In the genomic region with DNA sequence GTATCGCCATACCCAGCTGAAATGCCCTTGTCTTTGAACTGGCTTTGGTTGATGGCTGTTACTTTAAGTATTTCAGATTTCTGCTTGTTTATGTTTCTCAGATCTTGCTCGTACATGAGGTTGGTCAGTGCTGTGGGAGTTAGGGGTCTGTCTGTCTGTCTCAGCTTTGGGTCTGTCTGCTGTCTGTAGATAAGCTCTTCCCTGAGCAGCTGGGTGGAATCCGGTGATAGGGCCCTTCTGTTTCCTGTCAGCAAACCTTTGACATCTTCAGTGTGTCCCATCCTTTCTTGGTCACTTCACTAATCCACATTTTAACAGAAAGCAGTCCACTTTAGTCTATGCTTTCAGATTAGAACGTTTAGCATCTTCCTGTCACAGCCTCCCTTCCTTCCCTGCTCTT, we compare ENCODE assay signal across 24 mouse cellular contexts. TPM values are rescaled to one million over a fixed set of nuclear protein-coding genes. Genes with fewer than 3 reads are reported as not detected.
DNase-seq lines count a peak whose midpoint lies in the region; ATAC-seq lines count a peak whose summit lies in the region.
"Had no signal": no experiment of that assay in that cellular context is flagged by ENCODE, and none has a peak within 500 bp of the region (broad histone marks: within the 10 kb centered on the region; RNA-seq: fewer than 3 reads in every experiment).

No protein-coding gene starts in this region.

- no peak for ATAC-seq in heart, embryonic 13.5 days (ENCODE audit: extremely low read depth, insufficient number of reproducible peaks, low FRiP score, low TSS enrichment)
- ATAC-seq in heart, embryonic 16.5 days (replicated peaks; ENCODE audit: extremely low read depth, insufficient read depth, low FRiP score) = peak; percentile 45; the same call in 1 of the 2 replicates
- ATAC-seq: CD4-positive, CD25-positive, alpha-beta regulatory T cell, adult 4 months; forebrain, embryonic 13.5 days; forebrain, embryonic 16.5 days; hindbrain, postnatal 0 days; inflammation-experienced regulatory T-cells, adult 6 months; intestine, embryonic 16.5 days had no signal

- no peak overlapping the region for H3K9ac ChIP-seq in heart, embryonic 13.5 days
- H3K9ac ChIP-seq in heart, embryonic 16.5 days (ENCODE audit: low read length) = no peak overlapping the region
- H3K9ac ChIP-seq: forebrain, embryonic 13.5 days; hindbrain, embryonic 14.5 days had no signal

- H3K4me1 ChIP-seq in heart, embryonic 10.5 days = peaks cover 16% of the 10 kb centered on the region
- H3K4me1 ChIP-seq in heart, embryonic 13.5 days = peaks cover 29% of the 10 kb centered on the region
- H3K4me1 ChIP-seq in heart, embryonic 16.5 days (ENCODE audit: control insufficient read depth, insufficient read depth, low read length) = peaks cover 13% of the 10 kb centered on the region

- 25% methylated on average over 4 of the region's 4 CpGs for WGBS in heart, embryonic 10.5 days
- WGBS in heart, embryonic 13.5 days = 33% methylated on average over 4 of the region's 4 CpGs
- WGBS in heart, embryonic 16.5 days = 45% methylated on average over 4 of the region's 4 CpGs

- H3K9me3 ChIP-seq in heart, embryonic 10.5 days = no peaks in the 10 kb centered on the region
- H3K9me3 ChIP-seq in heart, embryonic 13.5 days = no peaks in the 10 kb centered on the region
- H3K9me3 ChIP-seq in heart, embryonic 16.5 days (replicated peaks; ENCODE audit: control insufficient read depth, low read length) = no peaks in the 10 kb centered on the region
- H3K9me3 ChIP-seq: forebrain, embryonic 10.5 days; forebrain, embryonic 13.5 days had no signal

- DNase-seq in heart, embryonic 10.5 days (ENCODE audit: low spot score) = no peak
- DNase-seq in heart, adult 18-20 months = no peak
- no peak for DNase-seq in heart, postnatal 10 days
- DNase-seq in heart, postnatal 14 days = no peak
- DNase-seq: adrenal gland, adult 2 months; adrenal gland, postnatal 14 days; cerebellum, adult 9-10 months; cerebellum, postnatal 14 days; gastrocnemius, postnatal 10 days; gastrocnemius, postnatal 36 days; kidney, adult 18-20 months; kidney, adult 9 months had no signal

- H3K27ac ChIP-seq in heart, embryonic 10.5 days = peak overlapping the region; percentile 4; the same call in 1 of the 2 replicates
- peak overlapping the region; percentile 73 for H3K27ac ChIP-seq in heart, embryonic 13.5 days (replicated peaks)
- peak overlapping the region; percentile 52 for H3K27ac ChIP-seq in heart, embryonic 16.5 days (ENCODE audit: low read length)
- H3K27ac ChIP-seq: forebrain, embryonic 10.5 days; forebrain, embryonic 13.5 days; hindbrain, embryonic 14.5 days; hindbrain, postnatal 0 days had no signal

- no peaks in the 10 kb centered on the region for H3K36me3 ChIP-seq in heart, embryonic 10.5 days
- H3K36me3 ChIP-seq in heart, embryonic 13.5 days = no peaks in the 10 kb centered on the region
- no peaks in the 10 kb centered on the region for H3K36me3 ChIP-seq in heart, embryonic 16.5 days (ENCODE audit: control insufficient read depth, insufficient read depth)
- H3K36me3 ChIP-seq: forebrain, embryonic 10.5 days had no signal

- H3K27me3 ChIP-seq in heart, embryonic 10.5 days (ENCODE audit: insufficient read depth, poor library complexity, severe bottlenecking) = no peaks in the 10 kb centered on the region
- H3K27me3 ChIP-seq in heart, embryonic 13.5 days (replicated peaks) = no peaks in the 10 kb centered on the region
- H3K27me3 ChIP-seq in heart, embryonic 16.5 days (ENCODE audit: control insufficient read depth, insufficient read depth, low read length) = no peaks in the 10 kb centered on the region
- H3K27me3 ChIP-seq: forebrain, embryonic 13.5 days had no signal

- no peak overlapping the region for H3K4me3 ChIP-seq in heart, embryonic 10.5 days
- H3K4me3 ChIP-seq in heart, embryonic 13.5 days = no peak overlapping the region
- H3K4me3 ChIP-seq in heart, embryonic 16.5 days (ENCODE audit: low read length) = no peak overlapping the region
- H3K4me3 ChIP-seq: forebrain, embryonic 10.5 days; forebrain, embryonic 13.5 days had no signal

- no peak overlapping the region for H3K4me2 ChIP-seq in heart, embryonic 13.5 days
- H3K4me2 ChIP-seq in heart, embryonic 16.5 days (ENCODE audit: low read depth, low read length) = no peak overlapping the region
- H3K4me2 ChIP-seq: forebrain, embryonic 13.5 days; hindbrain, embryonic 14.5 days had no signal

- intact Hi-C loops in heart, postnatal 10 days (cut with DNase I) = no loop called here
- intact Hi-C loops in heart, postnatal 14 days (cut with DNase I) = no loop called here

RNA-seq across cellular contexts. Expression of a gene that starts 14.3 kb away (rescaled TPM):
- 1.0 and 1.8 TPM in 2 replicates for polyA plus RNA-seq in heart, embryonic 10.5 days (2016; fragmentation: Nextera tagmentation; extraction: Ambion mirVana)
- total RNA-seq in heart, adult 18-20 months (2021) = 10 to 100 TPM; 28.6 to 32.7 TPM
- 4.4 and 4.5 TPM in 2 replicates for polyA plus RNA-seq in heart, embryonic 13.5 days (2015; fragmentation: Nextera tagmentation; extraction: Ambion mirVana)
- 10 to 100 TPM; 12.9 to 16.4 TPM for total RNA-seq in heart, postnatal 10 days (2021)
- 2.8 and 3.6 TPM in 2 replicates for polyA plus RNA-seq in heart, embryonic 16.5 days (2015; fragmentation: Nextera tagmentation; extraction: Ambion mirVana)
- 10 to 100 TPM; 20.9 to 25.7 TPM for total RNA-seq in heart, postnatal 14 days (2021)
- total RNA-seq: granulocyte monocyte progenitor cell, adult 5-6 weeks; MEL had no signal
- polyA plus RNA-seq: CD4-positive, CD25-positive, alpha-beta regulatory T cell, adult 4 months had no signal

Comparison
In these comparisons a context has a peak if more than half of its experiments do, and no peak if none do; other contexts are left out.
1. H3K27ac ChIP-seq: peak in every context shown above with its lines; median percentile 73 in heart, embryonic 13.5 days; 52 in heart, embryonic 16.5 days; 4 in heart, embryonic 10.5 days.